Mouse (Mus musculus) right cerebral cortex, postnatal 10 days (tissue): ENCODE results near the gene Tnfrsf18.

Experiments
- DNase-seq, 2 experiments: peaks; one replicate each; pipeline ENCODE4 v3.0.0; 2021; ENCODE audit warnings: low spot score in 2 of 2

Gene Tnfrsf18

GRCm38 (mm10) chr4:156076911-156077382, 51.0 kb downstream of the Tnfrsf18 start:
- no peak for DNase-seq

- DNase-seq = no peak
Observed at GRCm38 (mm10) chr4:156077499-156078301, 51.7 kb downstream of the Tnfrsf18 start.
